In genomic region chr5:54759657-54760056, GRCm38 (mm10) we compare ENCODE assay signal across 23 mouse cellular contexts.
DNase-seq lines count a peak whose midpoint lies in the region; ATAC-seq and TF ChIP-seq lines count a peak whose summit lies in the region.
"Had no signal": no experiment of that assay in that cellular context is flagged by ENCODE, and none has a peak within 500 bp of the region (broad histone marks: within the 10 kb centered on the region; RNA-seq: fewer than 3 reads in every experiment).

No protein-coding gene starts in this region.

- DNase-seq in gastrocnemius, adult 2 months, result no peak
- no peak for DNase-seq in gastrocnemius, postnatal 25 days
- peak; percentile 3 for DNase-seq in right cerebral cortex, adult 18-20 months
- DNase-seq in right cerebral cortex, postnatal 14 days, result no peak
- peak; percentile 46 for DNase-seq in telencephalon, adult 2 months (ENCODE audit: low read depth, low spot score)
- DNase-seq: adrenal gland, adult 2 months; adrenal gland, postnatal 14 days; cerebellum, adult 18-20 months; cerebellum, adult 9-10 months; cerebellum, postnatal 14 days; forebrain, postnatal 0 days; heart, adult 11 months; heart, postnatal 14 days; heart, postnatal 4 days had no signal

- peak overlapping the region; percentile 24; the same call in 1 of the 2 replicates for H3K27ac ChIP-seq in gastrocnemius, adult 2 months
- H3K27ac ChIP-seq: heart, embryonic 15.5 days; hindbrain, embryonic 14.5 days; hindbrain, postnatal 0 days had no signal

- no peak overlapping the region for H3K4me3 ChIP-seq in gastrocnemius, adult 2 months
- H3K4me3 ChIP-seq: heart, embryonic 12.5 days; heart, embryonic 15.5 days had no signal

- no peak for ATAC-seq in erythroblast, adult 5-6 weeks (replicated peaks; ENCODE audit: low FRiP score, poor library complexity, severe bottlenecking)
- ATAC-seq: CD4-positive, CD25-positive, alpha-beta regulatory T cell, adult 4 months; forebrain, embryonic 14.5 days; forebrain, postnatal 0 days; hindbrain, postnatal 0 days; inflammation-experienced regulatory T-cells, adult 6 months; intestine, embryonic 16.5 days had no signal

- intact Hi-C loops in gastrocnemius, adult 2 months (cut with DNase I), result no loop called here

- no peak for TF ChIP-seq CTCF in gastrocnemius, adult 2 months (IDR thresholded peaks at IDR 0.05)

Comparison
In these comparisons a context has a peak if more than half of its experiments do, and no peak if none do; other contexts are left out.
1. DNase-seq: peak in right cerebral cortex, adult 18-20 months (single experiment) and telencephalon, adult 2 months (single experiment); none in gastrocnemius, adult 2 months (single experiment), gastrocnemius, postnatal 25 days (single experiment) and right cerebral cortex, postnatal 14 days (single experiment).